ENCODE assay signal across 8 mouse cellular contexts in the genomic region with DNA sequence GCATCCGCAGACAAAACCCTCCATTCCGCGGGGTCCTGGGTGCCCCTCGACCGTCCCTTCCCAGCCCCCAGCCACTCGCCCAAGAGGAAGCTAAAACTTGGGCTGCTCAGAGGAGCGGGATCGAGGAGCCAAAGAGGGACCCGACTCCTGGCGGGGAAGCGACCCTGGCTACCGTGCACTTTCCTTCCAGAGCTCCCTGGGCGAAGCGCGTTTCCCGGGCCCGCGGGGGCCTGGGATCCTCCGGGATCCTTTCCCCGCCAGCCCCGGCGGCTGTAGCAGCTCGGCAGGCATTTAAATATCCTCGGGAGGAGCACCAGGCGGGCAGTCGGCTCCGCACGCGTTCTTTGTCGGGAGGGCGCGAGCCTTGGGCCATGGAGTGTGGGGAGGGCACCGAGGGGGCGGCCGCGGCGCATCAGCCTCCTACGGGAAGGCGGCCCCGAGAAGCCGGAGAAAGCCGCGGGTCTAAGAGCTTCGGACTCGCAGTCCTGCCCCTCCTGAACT. TPM values are rescaled to one million over a fixed set of nuclear protein-coding genes. Genes with fewer than 3 reads are reported as not detected.
A peak's percentile ranks its signal among the peaks of the same experiment; 100 is the strongest.
DNase-seq lines count a peak whose midpoint lies in the region; ATAC-seq lines count a peak whose summit lies in the region.

No protein-coding gene starts in this region.

- ATAC-seq in midbrain, embryonic 16.5 days: peak; percentile 47
- ATAC-seq in megakaryocyte progenitor cell, adult 5-6 weeks (replicated peaks; ENCODE audit: poor library complexity): no peak

- peak; percentile 7 to 18 for DNase-seq in spleen, postnatal 10 days (ENCODE audit: low spot score in 2 of 2)
- no peak for DNase-seq in spleen, adult 18-20 months
- DNase-seq in adrenal gland, postnatal 25 days: peak; percentile 54
- peak; percentile 9 for DNase-seq in gastrocnemius, postnatal 14 days
- peak; percentile 57 for DNase-seq in kidney, postnatal 10 days
- DNase-seq in layer of hippocampus, postnatal 14 days (ENCODE audit: low spot score in 2 of 2): no peak

- WGBS in midbrain, embryonic 16.5 days: under 1% methylated on average over 45 of the region's 45 CpGs

- H3K4me1 ChIP-seq in midbrain, embryonic 16.5 days (ENCODE audit: control insufficient read depth, insufficient read depth, low read length): peaks cover 42% of the 10 kb centered on the region

- H3K36me3 ChIP-seq in midbrain, embryonic 16.5 days (ENCODE audit: control insufficient read depth, insufficient read depth, low read length): no peaks in the 10 kb centered on the region

- H3K4me2 ChIP-seq in midbrain, embryonic 16.5 days (ENCODE audit: low read length): peak overlapping the region; percentile 97

- H3K4me3 ChIP-seq in midbrain, embryonic 16.5 days (ENCODE audit: low read depth, low read length): peak overlapping the region; percentile 54

- no peaks in the 10 kb centered on the region for H3K9me3 ChIP-seq in midbrain, embryonic 16.5 days (replicated peaks; ENCODE audit: control insufficient read depth, low read length, poor library complexity, severe bottlenecking)

- peaks cover 8% of the 10 kb centered on the region for H3K27me3 ChIP-seq in midbrain, embryonic 16.5 days (ENCODE audit: control insufficient read depth, insufficient read depth, low read depth, low read length)

- peak overlapping the region; percentile 52; the same call in 1 of the 2 replicates for H3K27ac ChIP-seq in midbrain, embryonic 16.5 days (ENCODE audit: low read length)

- H3K9ac ChIP-seq in midbrain, embryonic 16.5 days (ENCODE audit: low read depth, low read length): peak overlapping the region; percentile 63

- intact Hi-C loops in gastrocnemius, postnatal 14 days (cut with DNase I; ENCODE audit: low total_unique reads): no loop called here

RNA-seq across cellular contexts. Expression of gene Hmga2, which starts 1.2 kb away (rescaled TPM):
- total RNA-seq in adrenal gland, postnatal 25 days (2021): 5.7 and 9.4 TPM in 2 replicates
- under 1 TPM in 1 of 2 experiments, not detected in 1; 0.06 TPM for total RNA-seq in gastrocnemius, postnatal 14 days (2021)
- polyA plus RNA-seq in midbrain, embryonic 16.5 days (2015; fragmentation: Nextera tagmentation; extraction: Ambion mirVana): 0.45 and 0.76 TPM in 2 replicates
- under 1 TPM; 0.10 to 0.12 TPM for total RNA-seq in layer of hippocampus, postnatal 14 days (2021)
- 2.9 and 4.3 TPM in 2 replicates for total RNA-seq in megakaryocyte progenitor cell, adult 5-6 weeks (2015)
- total RNA-seq in megakaryocyte progenitor cell, adult 5-6 weeks (2017): 0.50 and 1.4 TPM in 2 replicates

Comparison
In these comparisons a context has a peak if more than half of its experiments do, and no peak if none do; other contexts are left out.
1. DNase-seq: peak in spleen, postnatal 10 days (2 of 2), adrenal gland, postnatal 25 days (single experiment), gastrocnemius, postnatal 14 days (single experiment) and kidney, postnatal 10 days (single experiment); none in spleen, adult 18-20 months (0 of 2) and layer of hippocampus, postnatal 14 days (0 of 2).